Mouse (Mus musculus) cerebellum, postnatal 10 days (tissue): Measurements from ENCODE around the gene Chpf2.
"Not testable (repeated sequence)": the region's sequence is repeated elsewhere in the genome, so short reads cannot be mapped to it uniquely, and the experiment has no call there.

Experiments
- DNase-seq, 2 experiments: peaks; one replicate each; pipeline ENCODE4 v3.0.0; 2021; ENCODE audit warnings: mixed read lengths in 2 of 2

The Chpf2 gene

GRCm38 (mm10) chr5:24586547-24587199 lies at the start of gene Chpf2:
Gene Chpf2 (plus strand): TSS chr5:24586741.
- DNase-seq, result peak; percentile 86 to 91

GRCm38 (mm10) chr5:24537618-24538017 lies 48.9 kb upstream of the Chpf2 start:
- peak in 1 of 2 experiments; percentile 32 for DNase-seq

- no peak for DNase-seq
Observed at GRCm38 (mm10) chr5:24539571-24540296, 46.8 kb upstream of the Chpf2 start.

- peak; percentile 53 to 54 for DNase-seq
Observed at GRCm38 (mm10) chr5:24540387-24541143, 46.0 kb upstream of the Chpf2 start, which contains the start of gene Asb10. Gene Asb10 (minus strand): TSS chr5:24540978.

GRCm38 (mm10) chr5:24541144-24541569 lies 45.4 kb upstream of the Chpf2 start:
- DNase-seq, result no peak

GRCm38 (mm10) chr5:24542643-24543042 lies 43.9 kb upstream of the Chpf2 start:
- DNase-seq, result no peak

GRCm38 (mm10) chr5:24550598-24551316 lies 35.8 kb upstream of the Chpf2 start:
- peak; percentile 65 to 76 for DNase-seq

GRCm38 (mm10) chr5:24551317-24551688 lies 35.2 kb upstream of the Chpf2 start:
- DNase-seq, result no peak

GRCm38 (mm10) chr5:24553621-24554244 lies 32.8 kb upstream of the Chpf2 start:
- DNase-seq, result no peak

GRCm38 (mm10) chr5:24555335-24555734 lies 31.2 kb upstream of the Chpf2 start:
- DNase-seq, result not testable (repeated sequence)

GRCm38 (mm10) chr5:24556709-24557108 lies 29.8 kb upstream of the Chpf2 start, which contains the start of gene 4931409K22Rik:
Gene 4931409K22Rik (minus strand): TSS chr5:24556809.
- DNase-seq, result no peak

GRCm38 (mm10) chr5:24575948-24576347 lies 10.6 kb upstream of the Chpf2 start:
- no peak for DNase-seq

GRCm38 (mm10) chr5:24576801-24577182 lies 9.7 kb upstream of the Chpf2 start:
- DNase-seq, result no peak

- DNase-seq, result peak; percentile 100
Observed at GRCm38 (mm10) chr5:24577183-24577929, 9.2 kb upstream of the Chpf2 start, which contains the start of gene Abcf2. Gene Abcf2 (minus strand): TSS chr5:24577467.

- DNase-seq, result peak in 1 of 2 experiments; percentile 12
Observed at GRCm38 (mm10) chr5:24578109-24578963, 8.2 kb upstream of the Chpf2 start.

- no peak for DNase-seq
Observed at GRCm38 (mm10) chr5:24586106-24586505, 435 bp upstream of the Chpf2 start.

- peak; percentile 19 to 38 for DNase-seq
Observed at GRCm38 (mm10) chr5:24587200-24587577, 648 bp downstream of the Chpf2 start.

GRCm38 (mm10) chr5:24589511-24590500 lies 3.3 kb downstream of the Chpf2 start:
- DNase-seq, result peak; percentile 18 to 27

GRCm38 (mm10) chr5:24591268-24591721 lies 4.8 kb downstream of the Chpf2 start:
- DNase-seq, result peak; percentile 33 to 42
